Mouse (Mus musculus) limb, embryonic 12.5 days (tissue): ENCODE results near the gene Pold4. TPM values are rescaled to one million over a fixed set of nuclear protein-coding genes. Genes with fewer than 3 reads are reported as not detected.

ENCODE experiments used
- ATAC-seq: fragments of 200-750 bp; cut with Nextera tagmentation; 2 replicates; pipeline ENCODE4 v1.8.0; 2017; ENCODE audit warnings: low read depth, moderate TSS enrichment; ENCODE audit not compliant: insufficient number of reproducible peaks, insufficient read depth, low FRiP score, low TSS enrichment
- H3K27ac ChIP-seq: fragments of 300-500 bp; sonication (generic); 2 replicates; pipeline ENCODE4 v1.5.1; 2016; ENCODE audit warnings: mild to moderate bottlenecking, moderate library complexity
- H3K27me3 ChIP-seq: fragments of 300-500 bp; sonication (generic); 2 replicates; pipeline ENCODE4 v1.6.1; 2016; ENCODE audit warnings: mild to moderate bottlenecking, moderate library complexity
- H3K36me3 ChIP-seq: fragments of 300-500 bp; sonication (generic); 2 replicates; pipeline ENCODE4 v1.6.1; 2016; ENCODE audit warnings: mild to moderate bottlenecking, moderate library complexity
- H3K4me1 ChIP-seq: fragments of 300-500 bp; sonication (generic); replicated peaks from 2 replicates; pipeline ENCODE4 v1.6.1; 2016
- H3K4me2 ChIP-seq: fragments of 300-500 bp; sonication (generic); 2 replicates; pipeline ENCODE4 v1.6.1; 2016; ENCODE audit warnings: mild to moderate bottlenecking, moderate library complexity
- H3K4me3 ChIP-seq: fragments of 300-500 bp; sonication (generic); replicated peaks from 2 replicates; pipeline ENCODE4 v1.5.1; 2016; ENCODE audit warnings: mild to moderate bottlenecking
- H3K9ac ChIP-seq: fragments of 300-500 bp; sonication (generic); replicated peaks from 2 replicates; pipeline ENCODE4 v1.6.1; 2016; ENCODE audit warnings: mild to moderate bottlenecking, moderate library complexity
- H3K9me3 ChIP-seq: fragments of 300-500 bp; sonication (generic); 2 replicates; pipeline ENCODE4 v1.6.1; 2016; ENCODE audit warnings: mild to moderate bottlenecking, moderate library complexity
- WGBS: fragments of 180-500 bp; shearing (Covaris S2); methylation state at CpG from one replicate; pipeline ENCODE4 v1.1.7; 2016; 5-methylcytosine and 5-hydroxymethylcytosine counted together
- polyA plus RNA-seq: library from polyadenylated mRNA; unstranded; fragments of >200 nt; fragmentation: Nextera tagmentation; extraction: Ambion mirVana; gene quantifications from 2 replicates; pipeline ENCODE4 v1.2.1, GENCODE M21; 2016

Gene Pold4
- polyA plus RNA-seq, 1 experiment from 2014 or later: 13.8 TPM

- H3K4me1 ChIP-seq: peaks cover 14% of the 10 kb centered on the region
- no peaks in the 10 kb centered on the region for H3K9me3 ChIP-seq
- no peaks in the 10 kb centered on the region for H3K36me3 ChIP-seq
- WGBS: 2% methylated on average over 2 of the region's 2 CpGs
- peaks cover 27% of the 10 kb centered on the region for H3K27me3 ChIP-seq
- H3K9ac ChIP-seq: no peak overlapping the region
- no peak overlapping the region for H3K4me2 ChIP-seq
- no peak overlapping the region for H3K27ac ChIP-seq
- no peak for ATAC-seq
- H3K4me3 ChIP-seq: no peak overlapping the region
Observed at GRCm38 (mm10) chr19:4206971-4207370, 24.7 kb upstream of the Pold4 start.

- peaks cover 28% of the 10 kb centered on the region; the same call in 1 of the 2 replicates for H3K27me3 ChIP-seq
- H3K4me1 ChIP-seq: peaks cover 23% of the 10 kb centered on the region
- no peaks in the 10 kb centered on the region for H3K36me3 ChIP-seq
- WGBS: 78% methylated on average over 5 of the region's 5 CpGs
- H3K27ac ChIP-seq: no peak overlapping the region
- no peak overlapping the region for H3K9ac ChIP-seq
- H3K4me2 ChIP-seq: no peak overlapping the region
- no peaks in the 10 kb centered on the region for H3K9me3 ChIP-seq
- ATAC-seq: no peak
- no peak overlapping the region for H3K4me3 ChIP-seq
Observed at GRCm38 (mm10) chr19:4208563-4208962, 23.1 kb upstream of the Pold4 start.

DNA sequence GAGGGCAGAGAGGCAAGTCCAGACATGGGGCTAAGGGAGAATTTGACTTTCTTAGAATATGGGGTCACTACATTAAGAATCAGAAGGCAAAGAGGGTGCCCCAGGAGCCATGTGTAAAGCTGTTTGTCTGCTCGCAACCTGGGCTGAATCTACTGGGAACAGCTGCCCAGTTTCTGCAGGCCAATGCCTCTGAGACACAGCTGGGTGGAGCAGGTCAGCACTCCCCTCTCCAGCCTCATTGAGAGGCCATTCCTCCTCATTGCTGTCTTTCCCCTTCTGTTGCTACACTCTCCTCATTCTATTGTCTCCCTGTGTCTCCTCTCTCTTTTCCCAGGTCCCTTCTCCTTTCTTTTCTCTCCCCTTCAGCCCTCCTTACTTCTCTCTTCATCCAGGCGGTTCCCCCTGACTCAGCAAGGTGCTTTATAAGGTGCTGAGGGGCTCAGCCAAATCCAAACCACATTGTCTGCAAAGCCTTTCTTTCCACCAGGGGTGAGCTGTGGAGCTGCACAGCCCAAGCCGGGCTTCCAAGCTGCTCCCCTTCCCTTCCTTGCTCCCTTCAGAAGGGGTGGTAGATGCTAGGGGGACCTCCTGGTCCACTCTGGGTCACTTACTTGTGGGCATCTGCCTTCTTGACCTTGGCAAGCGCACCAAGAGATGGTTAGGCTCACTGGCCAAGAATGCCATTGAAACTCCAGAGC lies 19.7 kb upstream of the Pold4 start:
- no peak for ATAC-seq
- 19% methylated on average over 4 of the region's 4 CpGs for WGBS
- Histone ChIP-seq H3K27me3 (peaks cover 18% of the 10 kb centered on the region; the same call in 1 of the 2 replicates), H3K4me3 (no peak overlapping the region), H3K4me2 (peak overlapping the region; percentile 87), H3K36me3 (no peaks in the 10 kb centered on the region), H3K27ac (peak overlapping the region; percentile 96), H3K9ac (peak overlapping the region; percentile 24; the same call in 1 of the 2 replicates), H3K9me3 (no peaks in the 10 kb centered on the region), H3K4me1 (peaks cover 49% of the 10 kb centered on the region)

DNA sequence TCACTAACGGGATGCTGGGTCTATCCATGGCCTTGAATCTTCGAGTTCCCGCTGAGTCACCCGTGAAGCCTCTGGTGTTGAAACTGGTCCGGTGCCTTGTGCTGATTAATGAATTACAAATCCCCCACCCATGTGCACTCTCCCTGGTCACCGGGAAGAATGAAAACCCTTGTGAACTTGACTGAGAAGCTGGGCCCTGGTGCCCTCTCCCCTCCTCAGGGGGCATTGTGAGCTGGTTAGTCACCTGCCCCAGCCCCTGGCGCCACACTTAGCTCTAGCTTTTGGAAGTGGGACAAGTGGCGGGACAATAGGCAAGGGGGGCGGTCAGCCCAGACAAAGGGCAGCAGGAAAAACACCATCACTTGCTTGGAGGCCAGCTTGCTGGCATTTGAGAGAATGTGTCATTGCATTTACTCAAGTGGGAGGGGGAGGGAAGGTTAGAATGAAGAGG lies 18.1 kb upstream of the Pold4 start:
- Histone ChIP-seq H3K27ac (peak overlapping the region; percentile 96), H3K27me3 (peaks cover 23% of the 10 kb centered on the region; the same call in 1 of the 2 replicates), H3K4me3 (peak overlapping the region; percentile 89), H3K9me3 (no peaks in the 10 kb centered on the region), H3K4me1 (peaks cover 63% of the 10 kb centered on the region), H3K4me2 (peak overlapping the region; percentile 87), H3K9ac (peak overlapping the region; percentile 97), H3K36me3 (no peaks in the 10 kb centered on the region)
- ATAC-seq: no peak
- 11% methylated on average over 9 of the region's 9 CpGs for WGBS

GRCm38 (mm10) chr19:4214071-4214770 lies 17.5 kb upstream of the Pold4 start, which contains the start of the genes Clcf1 and AC109138.7:
Clcf1 (plus strand) TSS chr19:4214238.
AC109138.7 (plus strand) TSS chr19:4214357.
- Histone ChIP-seq H3K4me2 (peak within 1 kb of the TSS; percentile 87), H3K27ac (peak within 1 kb of the TSS; percentile 96), H3K36me3 (no peaks in the 10 kb centered on the region), H3K27me3 (peaks cover 23% of the 10 kb centered on the region; the same call in 1 of the 2 replicates), H3K9me3 (no peaks in the 10 kb centered on the region), H3K4me1 (peaks cover 64% of the 10 kb centered on the region), H3K4me3 (peak within 1 kb of the TSS; percentile 89), H3K9ac (peak within 1 kb of the TSS; percentile 97)
- WGBS: 1% methylated on average over 48 of the region's 49 CpGs
- peak; percentile 49; the same call in 1 of the 2 replicates for ATAC-seq

DNA sequence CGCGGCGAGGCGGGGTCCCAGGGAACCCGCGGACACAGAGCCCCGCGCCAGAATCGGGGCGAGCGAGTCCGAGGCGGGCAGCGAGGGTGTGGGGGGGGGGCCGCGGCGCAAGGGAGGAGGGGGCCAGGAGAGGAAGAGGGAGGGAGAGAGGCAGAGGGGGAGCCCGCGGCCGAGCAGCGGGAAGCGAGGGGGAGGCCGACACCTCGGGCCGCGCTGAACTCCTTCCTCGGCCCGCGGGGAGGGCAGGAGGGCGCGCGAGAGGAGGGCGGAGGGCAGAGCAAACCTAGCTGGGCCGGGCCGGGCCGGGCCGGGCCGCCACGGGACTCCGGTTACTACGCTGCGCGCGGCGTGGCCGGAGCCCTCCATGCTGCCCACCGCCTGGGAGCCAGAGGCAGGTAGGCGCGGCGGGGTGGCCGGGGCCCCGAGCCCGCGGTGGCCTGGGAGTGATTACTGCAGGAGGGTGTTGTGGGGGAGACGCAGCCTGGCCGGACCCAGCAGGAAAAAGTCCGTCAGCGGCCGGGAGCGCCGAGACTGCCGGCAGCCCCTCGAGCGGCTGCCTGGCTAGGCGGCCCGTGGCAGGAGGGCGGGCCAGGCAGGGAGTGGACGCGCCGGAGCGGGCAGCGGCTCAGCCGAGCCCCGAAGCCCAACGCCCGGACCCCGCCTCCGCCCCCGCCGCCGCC lies 16.8 kb upstream of the Pold4 start:
- peak overlapping the region; percentile 87 for H3K4me2 ChIP-seq
- peaks cover 23% of the 10 kb centered on the region; the same call in 1 of the 2 replicates for H3K27me3 ChIP-seq
- ATAC-seq: peak; percentile 17; the same call in 1 of the 2 replicates
- peak overlapping the region; percentile 97 for H3K9ac ChIP-seq
- 1% methylated on average over 50 of the region's 81 CpGs for whole genome bisulfite sequencing
- peaks cover 71% of the 10 kb centered on the region for H3K4me1 ChIP-seq
- peak overlapping the region; percentile 89 for H3K4me3 ChIP-seq
- H3K27ac ChIP-seq: peak overlapping the region; percentile 96
- H3K36me3 ChIP-seq: no peaks in the 10 kb centered on the region
- H3K9me3 ChIP-seq: no peaks in the 10 kb centered on the region

DNA sequence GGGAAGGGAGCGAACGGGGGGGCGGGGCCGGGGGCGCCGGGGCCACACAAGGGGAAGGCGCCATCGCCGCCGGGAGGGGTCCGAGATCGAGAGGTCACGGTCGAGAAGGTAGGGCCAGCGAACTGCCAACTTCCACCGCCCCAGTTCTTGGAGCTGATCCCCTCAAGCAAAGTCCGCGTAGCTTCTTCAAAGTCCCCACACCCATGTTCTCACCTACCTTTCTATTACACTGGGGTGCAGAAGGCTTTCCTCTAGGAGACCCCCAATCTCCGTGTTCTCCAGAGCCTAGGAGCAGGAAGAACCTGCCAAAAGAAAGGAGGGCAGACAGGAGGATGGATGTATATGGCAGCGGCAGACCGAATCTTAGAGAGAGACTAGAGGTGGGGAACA lies 16.3 kb upstream of the Pold4 start:
- H3K27me3 ChIP-seq: peaks cover 23% of the 10 kb centered on the region; the same call in 1 of the 2 replicates

GRCm38 (mm10) chr19:4216041-4216685 lies 15.5 kb upstream of the Pold4 start:
- peaks cover 83% of the 10 kb centered on the region for H3K4me1 ChIP-seq
- H3K27me3 ChIP-seq: peaks cover 23% of the 10 kb centered on the region; the same call in 1 of the 2 replicates
- ATAC-seq: no peak
- peaks cover 4% of the 10 kb centered on the region for H3K36me3 ChIP-seq
- H3K9ac ChIP-seq: peak overlapping the region; percentile 97
- peak overlapping the region; percentile 89 for H3K4me3 ChIP-seq
- peak overlapping the region; percentile 87 for H3K4me2 ChIP-seq
- no peaks in the 10 kb centered on the region for H3K9me3 ChIP-seq
- peak overlapping the region; percentile 77 for H3K27ac ChIP-seq
- 17% methylated on average over 14 of the region's 14 CpGs for WGBS

More for the DNA sequence above, 16.3 kb upstream of the Pold4 start:
- H3K4me3 ChIP-seq: peak overlapping the region; percentile 89
- no peak for ATAC-seq
- H3K36me3 ChIP-seq: no peaks in the 10 kb centered on the region; the same call in 1 of the 2 replicates
- 1% methylated on average over 19 of the region's 21 CpGs for WGBS
- peak overlapping the region; percentile 87 for H3K4me2 ChIP-seq
- H3K9ac ChIP-seq: peak overlapping the region; percentile 97
- peak overlapping the region; percentile 96 for H3K27ac ChIP-seq
- no peaks in the 10 kb centered on the region for H3K9me3 ChIP-seq
- H3K4me1 ChIP-seq: peaks cover 77% of the 10 kb centered on the region

- Histone ChIP-seq H3K4me2 (peak overlapping the region; percentile 87), H3K4me1 (peaks cover 74% of the 10 kb centered on the region), H3K27me3 (peaks cover 24% of the 10 kb centered on the region), H3K9me3 (no peaks in the 10 kb centered on the region), H3K27ac (peak overlapping the region; percentile 77), H3K36me3 (peaks cover 14% of the 10 kb centered on the region), H3K4me3 (peak overlapping the region; percentile 89; the same call in 1 of the 2 replicates), H3K9ac (peak overlapping the region; percentile 24; the same call in 1 of the 2 replicates)
- 2% methylated on average over 5 of the region's 5 CpGs for WGBS
- peak; percentile 20; the same call in 1 of the 2 replicates for ATAC-seq
Observed at GRCm38 (mm10) chr19:4217140-4217539, 14.6 kb upstream of the Pold4 start.

- Histone ChIP-seq H3K9me3 (no peaks in the 10 kb centered on the region), H3K27ac (peak overlapping the region; percentile 64; the same call in 1 of the 2 replicates), H3K36me3 (peaks cover 21% of the 10 kb centered on the region), H3K4me2 (peak overlapping the region; percentile 87), H3K4me1 (peaks cover 67% of the 10 kb centered on the region), H3K4me3 (no peak overlapping the region), H3K9ac (no peak overlapping the region), H3K27me3 (peaks cover 24% of the 10 kb centered on the region)
- ATAC-seq: no peak
- WGBS: 29% methylated on average over 3 of the region's 3 CpGs
Observed at GRCm38 (mm10) chr19:4217855-4218254, 13.8 kb upstream of the Pold4 start.
